Mouse (Mus musculus) stomach, embryonic 14.5 days (tissue): ENCODE data around the gene Frmd8. TPM values are rescaled to one million over a fixed set of nuclear protein-coding genes. Genes with fewer than 3 reads are reported as not detected.
A peak's percentile ranks its signal among the peaks of the same experiment; 100 is the strongest.

Source experiments
- ATAC-seq: fragments of 200-750 bp; cut with Nextera tagmentation; 2 replicates; pipeline ENCODE4 v1.8.0; 2017; ENCODE audit warnings: low read depth, moderate TSS enrichment; ENCODE audit not compliant: insufficient number of reproducible peaks, insufficient read depth, low FRiP score
- H3K27ac ChIP-seq: fragments of 300-500 bp; sonication (generic); 2 replicates; pipeline ENCODE4 v1.5.1; 2014; ENCODE audit warnings: mild to moderate bottlenecking, low read length, moderate library complexity, mixed read lengths
- H3K27me3 ChIP-seq: fragments of 300-500 bp; sonication (generic); 2 replicates; pipeline ENCODE4 v1.6.1; 2014; ENCODE audit warnings: low read length, control low read depth, mixed read lengths; ENCODE audit not compliant: control insufficient read depth, insufficient read depth
- H3K36me3 ChIP-seq: fragments of 300-500 bp; sonication (generic); 2 replicates; pipeline ENCODE4 v1.6.1; 2014; ENCODE audit warnings: mild to moderate bottlenecking, control low read depth, low read length, moderate library complexity, mixed read lengths; ENCODE audit not compliant: control insufficient read depth, insufficient read depth
- H3K4me1 ChIP-seq: fragments of 300-500 bp; sonication (generic); 2 replicates; pipeline ENCODE4 v1.6.1; 2014; ENCODE audit warnings: low read length, control low read depth, mixed read lengths; ENCODE audit not compliant: control insufficient read depth, insufficient read depth
- H3K4me2 ChIP-seq: fragments of 300-500 bp; sonication (generic); replicated peaks from 2 replicates; pipeline ENCODE4 v1.6.1; 2014; ENCODE audit warnings: low read depth, low read length, control low read depth
- H3K4me3 ChIP-seq: fragments of 300-500 bp; sonication (generic); 2 replicates; pipeline ENCODE4 v1.5.1; 2014; ENCODE audit warnings: low read depth, low read length, control low read depth
- H3K9ac ChIP-seq: fragments of 300-500 bp; sonication (generic); replicated peaks from 2 replicates; pipeline ENCODE4 v1.6.1; 2014; ENCODE audit warnings: low read depth, mild to moderate bottlenecking, control low read depth, low read length, moderate library complexity, mixed read lengths
- H3K9me3 ChIP-seq: fragments of 300-500 bp; sonication (generic); 2 replicates; pipeline ENCODE4 v1.6.1; 2016; ENCODE audit warnings: low read depth, low read length, control low read depth; ENCODE audit not compliant: control insufficient read depth
- WGBS: fragments of 180-500 bp; shearing (Covaris S2); extraction: QIAGEN DNeasy Blood & Tissue Kit; methylation state at CpG from one replicate; pipeline ENCODE4 v1.1.7; 2014; 5-methylcytosine and 5-hydroxymethylcytosine counted together
- polyA plus RNA-seq: library from polyadenylated mRNA; unstranded; fragments of >200 nt; fragmentation: Nextera tagmentation; extraction: Ambion mirVana; gene quantifications from 2 replicates; pipeline ENCODE4 v1.2.1, GENCODE M21; 2014

Frmd8 gene
- polyA plus RNA-seq, 1 experiment from 2014 or later = 18.3 TPM

DNA sequence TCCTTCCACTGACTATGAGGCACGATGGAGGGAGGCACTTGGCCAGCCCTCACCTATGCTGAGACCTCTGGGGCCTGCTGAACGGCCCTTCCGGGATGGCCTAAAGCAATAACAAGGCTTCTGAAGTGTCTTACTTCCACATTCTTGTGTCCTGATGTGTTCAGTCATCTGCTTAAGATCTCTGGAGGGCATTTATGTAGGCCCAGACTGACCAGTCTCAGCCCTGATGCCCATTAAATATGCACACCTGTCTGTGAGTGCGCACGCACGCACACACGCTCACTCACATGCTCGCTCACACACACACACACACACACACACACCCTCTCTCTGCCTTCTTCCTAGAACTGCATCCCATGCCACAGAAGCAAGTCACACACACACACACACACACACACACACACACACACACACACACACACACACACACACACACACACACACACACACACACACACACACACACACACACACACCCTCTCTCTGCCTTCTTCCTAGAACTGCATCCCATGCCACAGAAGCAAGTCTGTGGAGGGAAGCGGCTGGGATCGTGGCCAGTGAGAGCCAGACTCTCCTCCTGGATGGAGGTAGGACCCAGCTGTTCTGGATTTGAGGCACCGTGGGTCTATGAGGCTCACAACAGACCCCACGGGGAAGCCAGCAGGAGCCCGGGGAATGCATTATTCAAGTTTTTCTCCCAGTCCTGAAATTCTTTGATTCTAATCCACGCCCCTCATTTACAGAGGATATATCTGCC lies 65.9 kb downstream of the Frmd8 start:
- Histone ChIP-seq H3K4me1 (peaks cover 66% of the 10 kb centered on the region), H3K27me3 (no peaks in the 10 kb centered on the region), H3K9me3 (no peaks in the 10 kb centered on the region), H3K27ac (peak overlapping the region; percentile 82; the same call in 1 of the 2 replicates), H3K9ac (no peak overlapping the region), H3K4me2 (no peak overlapping the region), H3K36me3 (no peaks in the 10 kb centered on the region), H3K4me3 (no peak overlapping the region)
- WGBS = 55% methylated on average over 14 of the region's 14 CpGs
- no peak for ATAC-seq

GRCm38 (mm10) chr19:5807740-5808139 lies 67.3 kb downstream of the Frmd8 start:
- no peak overlapping the region for H3K9ac ChIP-seq
- no peaks in the 10 kb centered on the region for H3K27me3 ChIP-seq
- peaks cover 68% of the 10 kb centered on the region for H3K4me1 ChIP-seq
- no peaks in the 10 kb centered on the region for H3K36me3 ChIP-seq
- no peaks in the 10 kb centered on the region for H3K9me3 ChIP-seq
- peak overlapping the region; percentile 95; the same call in 1 of the 2 replicates for H3K27ac ChIP-seq
- no peak for ATAC-seq
- H3K4me3 ChIP-seq = no peak overlapping the region
- 76% methylated on average over 3 of the region's 3 CpGs for WGBS
- H3K4me2 ChIP-seq = no peak overlapping the region

DNA sequence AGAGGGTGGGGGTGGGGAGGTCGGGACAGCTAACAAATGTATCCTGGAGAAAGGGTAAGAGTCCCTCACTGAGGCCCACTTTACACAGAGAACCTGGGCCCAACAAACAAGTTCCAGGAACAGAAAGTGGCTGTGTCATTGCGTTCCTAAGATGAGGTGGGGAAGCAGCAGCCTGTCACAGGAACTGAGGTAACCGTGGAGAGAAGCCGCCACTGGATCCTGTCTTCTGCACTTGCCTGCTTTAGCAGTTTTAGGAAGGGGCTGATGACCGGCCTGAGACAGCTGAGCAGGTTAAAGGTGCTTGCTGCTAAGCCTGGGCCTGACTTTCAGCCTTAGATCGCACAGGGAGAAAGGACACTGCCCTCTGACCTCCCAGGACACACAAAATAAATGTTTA lies 68.3 kb downstream of the Frmd8 start:
- no peak overlapping the region for H3K4me3 ChIP-seq
- H3K27ac ChIP-seq = peak overlapping the region; percentile 95
- H3K4me2 ChIP-seq = 0 out of 2 replicates have a peak overlapping the region, but pooled peaks have one; percentile 16
- no peak for ATAC-seq
- no peaks in the 10 kb centered on the region for H3K27me3 ChIP-seq
- H3K4me1 ChIP-seq = peaks cover 61% of the 10 kb centered on the region
- 29% methylated on average over 6 of the region's 6 CpGs for WGBS
- H3K9me3 ChIP-seq = no peaks in the 10 kb centered on the region
- no peaks in the 10 kb centered on the region for H3K36me3 ChIP-seq
- no peak overlapping the region for H3K9ac ChIP-seq

GRCm38 (mm10) chr19:5806051-5806808 lies 68.8 kb downstream of the Frmd8 start:
- WGBS = 6% methylated on average over 8 of the region's 8 CpGs
- no peak overlapping the region for H3K9ac ChIP-seq
- H3K27me3 ChIP-seq = no peaks in the 10 kb centered on the region
- no peak overlapping the region for H3K4me3 ChIP-seq
- H3K27ac ChIP-seq = peak overlapping the region; percentile 95
- H3K9me3 ChIP-seq = no peaks in the 10 kb centered on the region
- no peaks in the 10 kb centered on the region for H3K36me3 ChIP-seq
- peak overlapping the region; percentile 22; the same call in 1 of the 2 replicates for H3K4me2 ChIP-seq
- no peak for ATAC-seq
- H3K4me1 ChIP-seq = peaks cover 57% of the 10 kb centered on the region

- H3K36me3 ChIP-seq = peaks cover 8% of the 10 kb centered on the region; the same call in 1 of the 2 replicates
- no peak for ATAC-seq
- 22% methylated on average over 8 of the region's 8 CpGs for WGBS
- H3K27ac ChIP-seq = peak overlapping the region; percentile 100
- no peaks in the 10 kb centered on the region for H3K9me3 ChIP-seq
- peak overlapping the region; percentile 63; the same call in 1 of the 2 replicates for H3K9ac ChIP-seq
- peaks cover 39% of the 10 kb centered on the region for H3K4me1 ChIP-seq
- no peaks in the 10 kb centered on the region for H3K27me3 ChIP-seq
- peak overlapping the region; percentile 53; the same call in 1 of the 2 replicates for H3K4me3 ChIP-seq
- H3K4me2 ChIP-seq = peak overlapping the region; percentile 93
These were observed 70.6 kb downstream of the Frmd8 start for GRCm38 (mm10) chr19:5804371-5804899.

DNA sequence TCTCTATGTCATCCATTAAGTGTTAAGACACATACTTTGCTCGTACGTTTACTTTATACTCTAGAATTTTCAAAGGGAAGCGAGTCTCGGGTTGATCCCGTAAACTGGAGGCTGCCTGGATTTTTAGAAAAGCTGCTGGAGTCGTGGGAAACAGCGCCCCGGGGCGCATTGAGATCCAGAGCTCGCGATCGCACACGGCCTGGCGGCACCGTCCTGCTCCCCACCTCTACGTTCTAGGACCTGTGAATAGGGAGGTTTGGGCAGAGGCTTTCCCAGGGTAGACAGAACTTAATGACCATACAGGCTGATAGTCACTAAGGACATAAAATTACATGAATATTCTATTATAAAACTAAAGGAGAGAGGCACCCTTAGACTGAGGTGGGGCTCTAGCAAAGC lies 71.2 kb downstream of the Frmd8 start:
- Histone ChIP-seq H3K4me2 (peak overlapping the region; percentile 93), H3K27me3 (no peaks in the 10 kb centered on the region), H3K4me1 (peaks cover 36% of the 10 kb centered on the region), H3K9ac (peak overlapping the region; percentile 63), H3K36me3 (peaks cover 12% of the 10 kb centered on the region; the same call in 1 of the 2 replicates), H3K4me3 (peak overlapping the region; percentile 53), H3K27ac (peak overlapping the region; percentile 100), H3K9me3 (no peaks in the 10 kb centered on the region)
- under 1% methylated on average over 16 of the region's 16 CpGs for WGBS
- ATAC-seq = no peak

DNA sequence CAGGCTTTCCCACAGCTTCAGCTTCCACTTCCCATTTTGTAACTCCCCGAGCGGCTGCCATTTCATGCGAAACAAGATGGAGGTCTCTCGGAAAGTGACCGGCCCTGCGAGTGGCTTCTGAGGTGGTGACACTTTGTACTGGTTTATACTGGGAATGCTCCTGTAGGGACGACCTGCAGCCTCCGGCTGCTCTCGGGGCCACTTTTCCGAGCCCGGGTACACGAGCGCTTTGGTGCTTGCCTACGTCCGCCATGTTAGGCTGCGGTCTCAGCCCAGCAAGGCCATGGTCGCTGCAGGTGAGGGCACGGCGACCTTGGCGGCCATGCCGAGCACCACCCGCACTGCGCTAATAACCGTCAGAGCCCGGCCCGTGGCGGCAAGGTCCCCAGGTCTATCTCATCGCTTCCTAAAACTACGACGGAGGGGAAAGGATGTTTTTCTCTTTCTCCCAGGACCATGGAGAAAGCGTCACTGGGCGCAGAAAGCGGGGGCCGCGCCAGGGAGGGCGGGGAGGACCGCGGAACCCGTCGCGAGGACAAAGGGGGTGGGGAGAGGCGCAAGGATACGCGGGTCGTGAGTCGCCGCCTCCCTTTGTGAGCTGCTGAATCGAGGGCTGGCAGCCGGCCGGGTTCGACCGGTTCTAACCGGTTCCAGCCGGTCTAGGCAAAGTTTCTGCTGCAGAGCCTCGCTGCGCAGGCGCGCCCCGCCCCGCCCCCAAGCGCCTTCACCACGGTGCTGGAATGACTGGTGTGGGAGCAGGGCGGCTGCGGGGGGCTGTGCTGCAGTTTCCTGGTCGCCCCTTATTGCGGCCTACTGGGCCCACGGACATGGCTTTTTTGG lies 71.8 kb downstream of the Frmd8 start:
- under 1% methylated on average over 67 of the region's 67 CpGs for WGBS
- Histone ChIP-seq H3K27me3 (no peaks in the 10 kb centered on the region), H3K4me2 (peak overlapping the region; percentile 93), H3K36me3 (peaks cover 17% of the 10 kb centered on the region; the same call in 1 of the 2 replicates), H3K4me3 (peak overlapping the region; percentile 53), H3K4me1 (peaks cover 30% of the 10 kb centered on the region), H3K9ac (peak overlapping the region; percentile 90), H3K9me3 (no peaks in the 10 kb centered on the region), H3K27ac (peak overlapping the region; percentile 100)
- peak; percentile 95 for ATAC-seq

- Histone ChIP-seq H3K27ac (peak overlapping the region; percentile 100), H3K9me3 (no peaks in the 10 kb centered on the region), H3K4me2 (peak overlapping the region; percentile 93), H3K36me3 (peaks cover 22% of the 10 kb centered on the region; the same call in 1 of the 2 replicates), H3K27me3 (no peaks in the 10 kb centered on the region), H3K9ac (peak overlapping the region; percentile 90), H3K4me3 (peak overlapping the region; percentile 53), H3K4me1 (peaks cover 30% of the 10 kb centered on the region)
- ATAC-seq = no peak
- WGBS = 0% methylated on average over 4 of the region's 4 CpGs
These were observed 72.4 kb downstream of the Frmd8 start for GRCm38 (mm10) chr19:5802787-5803040.
